Mouse (Mus musculus) ovary, postnatal 36 days (tissue): ENCODE results near the gene Phc3.
"Not testable (repeated sequence)": the region's sequence is repeated elsewhere in the genome, so short reads cannot be mapped to it uniquely, and the experiment has no call there.

ENCODE experiments used
- DNase-seq: peaks from one replicate; pipeline ENCODE4 v3.0.0; 2022; ENCODE audit warnings: low spot score, mixed read lengths

The Phc3 gene

GRCm38 (mm10) chr3:30868625-30869024, 100.6 kb downstream of the Phc3 start:
- no peak for DNase-seq

- peak; percentile 13 for DNase-seq
Measured at GRCm38 (mm10) chr3:30868176-30868575, 101.0 kb downstream of the Phc3 start.

- DNase-seq: no peak
Measured at GRCm38 (mm10) chr3:30864640-30865039, 104.6 kb downstream of the Phc3 start.

- no peak for DNase-seq
Measured at GRCm38 (mm10) chr3:30863712-30864435, 105.3 kb downstream of the Phc3 start.

GRCm38 (mm10) chr3:30860705-30861104, 108.5 kb downstream of the Phc3 start:
- no peak for DNase-seq

GRCm38 (mm10) chr3:30859599-30859998, 109.6 kb downstream of the Phc3 start:
- DNase-seq: not testable (repeated sequence)

GRCm38 (mm10) chr3:30855604-30856458, 113.4 kb downstream of the Phc3 start, which contains the start of gene Gpr160:
Gene Gpr160, plus strand, starts transcription at chr3:30855950.
- peak; percentile 73 for DNase-seq

GRCm38 (mm10) chr3:30853596-30853995, 115.6 kb downstream of the Phc3 start:
- DNase-seq: no peak

GRCm38 (mm10) chr3:30851422-30851821, 117.8 kb downstream of the Phc3 start:
- no peak for DNase-seq
